Mouse (Mus musculus) urinary bladder, postnatal 14 days (tissue): ENCODE data around the gene Psg28.
"Not testable (repeated sequence)": the region's sequence is repeated elsewhere in the genome, so short reads cannot be mapped to it uniquely, and the experiment has no call there.

Experiments used
- DNase-seq: peaks from one replicate; pipeline ENCODE4 v3.0.0; 2021; ENCODE audit warnings: low spot score

Psg28 gene

GRCm38 (mm10) chr7:18431941-18432340 lies at the start of gene Psg28:
Psg28 (minus strand) TSS chr7:18432041.
- DNase-seq, result not testable (repeated sequence)

DNA sequence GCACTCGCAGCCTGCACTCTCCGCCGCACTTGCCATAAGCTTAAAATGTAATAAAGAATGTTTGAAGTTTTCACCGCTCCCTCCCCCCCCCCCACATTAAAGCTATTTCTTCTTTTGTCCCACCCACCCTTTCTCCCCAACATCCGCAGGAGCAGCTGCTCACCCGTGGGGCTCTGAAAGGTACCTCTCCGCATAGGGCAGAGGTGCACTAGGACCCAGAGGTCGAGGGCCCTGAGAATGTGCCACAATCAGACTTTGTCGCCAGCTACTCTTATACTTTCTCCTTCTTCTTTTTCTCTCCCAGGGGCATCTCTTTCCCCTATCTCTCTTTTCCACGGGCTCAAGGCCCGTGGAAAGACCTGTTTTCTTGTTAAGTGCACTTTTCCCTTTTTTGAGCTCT lies 28.4 kb downstream of the Psg28 start:
- no peak for DNase-seq

- DNase-seq, result no peak
These were observed 29.2 kb downstream of the Psg28 start for GRCm38 (mm10) chr7:18402527-18403237.

- not testable (repeated sequence) for DNase-seq
These were observed 40.4 kb downstream of the Psg28 start for GRCm38 (mm10) chr7:18391483-18391882.

DNA sequence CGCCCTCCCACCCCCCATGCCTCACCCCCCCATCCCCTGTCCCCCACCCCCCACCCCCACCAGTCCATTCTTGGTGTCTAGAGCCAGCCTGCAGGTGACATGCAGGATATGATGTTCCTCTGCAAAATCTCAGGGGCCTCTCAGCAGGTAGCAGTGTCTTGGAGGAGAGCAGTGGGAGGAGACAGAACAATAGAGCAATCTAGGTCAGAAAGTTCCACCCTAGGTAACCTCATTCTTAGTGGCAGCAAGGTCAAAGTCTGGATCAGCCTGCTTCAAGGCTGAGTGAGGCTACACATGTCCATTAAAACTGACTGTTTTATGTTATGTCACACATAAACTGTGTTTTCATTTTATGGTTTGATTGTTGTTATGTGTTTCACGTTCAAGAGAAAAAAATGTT lies 53.5 kb downstream of the Psg28 start:
- no peak for DNase-seq
